Mouse (Mus musculus): ENCODE data around the gene Mamstr.

GRCm38 (mm10) chr7:45695098-45695497 lies 55.3 kb downstream of the Mamstr start:
- TF ChIP-seq CTCF (IDR thresholded peaks at IDR 0.05; ENCODE audit: control insufficient read depth, insufficient read depth, insufficient read length) = no peak
- TF ChIP-seq USF1 (IDR thresholded peaks at IDR 0.05; ENCODE audit: low read depth) = no peak
- TF ChIP-seq MYOG (IDR thresholded peaks at IDR 0.05; ENCODE audit: control insufficient read depth, extremely low read depth, insufficient read length) = no peak
- no peak for TF ChIP-seq MYOD1 (IDR thresholded peaks at IDR 0.05; ENCODE audit: control insufficient read depth, insufficient read length, low read depth)
- no peak for TF ChIP-seq FOSL1 (IDR thresholded peaks at IDR 0.05; ENCODE audit: insufficient read depth, low read length, poor library complexity, severe bottlenecking)
- no peak for TF ChIP-seq CEBPB (IDR thresholded peaks at IDR 0.05; ENCODE audit: low read depth)
